In genomic region chrX:102478965-102479364, GRCm38 (mm10) we compare ENCODE assay signal across 8 mouse cellular contexts.
A peak's percentile ranks its signal among the peaks of the same experiment; 100 is the strongest.
DNase-seq lines count a peak whose midpoint lies in the region; ATAC-seq lines count a peak whose summit lies in the region.

No protein-coding gene starts in this region.

- DNase-seq in cerebellum, adult 11 months, result peak; percentile 26
- DNase-seq in kidney, postnatal 14 days, result peak; percentile 38
- no peak for DNase-seq in kidney, adult 11 months
- DNase-seq in MN1 (ENCODE audit: low spot score), result peak; percentile 59
- DNase-seq in forelimb bud, embryonic 11.5 days (ENCODE audit: low read depth, low spot score), result peak; percentile 50
- DNase-seq in retina, postnatal 1 day, result peak; percentile 69
- DNase-seq in T-cell, adult 2 months (ENCODE audit: low spot score), result no peak

- no peak for ATAC-seq in cerebellum, adult (ENCODE audit: insufficient number of reproducible peaks, low FRiP score, low TSS enrichment)

Comparison
In these comparisons a context has a peak if more than half of its experiments do, and no peak if none do; other contexts are left out.
1. DNase-seq: peak in cerebellum, adult 11 months (single experiment), kidney, postnatal 14 days (single experiment), MN1 (single experiment), forelimb bud, embryonic 11.5 days (single experiment) and retina, postnatal 1 day (single experiment); none in kidney, adult 11 months (single experiment) and T-cell, adult 2 months (single experiment).